Mouse (Mus musculus) hindbrain, embryonic 15.5 days (tissue): Measurements from ENCODE around the gene Pxmp4. TPM values are rescaled to one million over a fixed set of nuclear protein-coding genes. Genes with fewer than 3 reads are reported as not detected.
A peak's percentile ranks its signal among the peaks of the same experiment; 100 is the strongest.

Experiments used
- ATAC-seq: fragments of 200-750 bp; cut with Nextera tagmentation; 2 replicates; pipeline ENCODE4 v1.8.0; 2017; ENCODE audit warnings: low read depth, moderate number of reproducible peaks, moderate TSS enrichment; ENCODE audit not compliant: low FRiP score
- H3K27ac ChIP-seq: fragments of 300-500 bp; sonication (generic); replicated peaks from 2 replicates; pipeline ENCODE4 v1.5.1; 2015; ENCODE audit warnings: mild to moderate bottlenecking, inconsistent platforms
- H3K27me3 ChIP-seq: fragments of 300-500 bp; sonication (generic); 2 replicates; pipeline ENCODE4 v1.6.1; 2015; ENCODE audit warnings: control low read depth, inconsistent platforms
- H3K36me3 ChIP-seq: fragments of 300-500 bp; sonication (generic); 2 replicates; pipeline ENCODE4 v1.6.1; 2015; ENCODE audit warnings: control low read depth, inconsistent platforms
- H3K4me1 ChIP-seq: fragments of 300-500 bp; sonication (generic); replicated peaks from 2 replicates; pipeline ENCODE4 v1.6.1; 2015; ENCODE audit warnings: control low read depth, inconsistent platforms
- H3K4me2 ChIP-seq: fragments of 300-500 bp; sonication (generic); 2 replicates; pipeline ENCODE4 v1.6.1; 2015; ENCODE audit warnings: moderate library complexity, mild to moderate bottlenecking, inconsistent platforms
- H3K4me3 ChIP-seq: fragments of 300-500 bp; sonication (generic); 2 replicates; pipeline ENCODE4 v1.5.1; 2015; ENCODE audit warnings: mild to moderate bottlenecking, inconsistent platforms
- H3K9ac ChIP-seq: fragments of 300-500 bp; sonication (generic); 2 replicates; pipeline ENCODE4 v1.6.1; 2015; ENCODE audit warnings: inconsistent platforms
- H3K9me3 ChIP-seq: fragments of 300-500 bp; sonication (generic); 2 replicates; pipeline ENCODE4 v1.6.1; 2016; ENCODE audit warnings: control low read depth, inconsistent platforms
- WGBS: fragments of 180-500 bp; shearing (Covaris S2); methylation state at CpG from one replicate; pipeline ENCODE4 v1.1.7; 2015; 5-methylcytosine and 5-hydroxymethylcytosine counted together
- polyA plus RNA-seq: library from polyadenylated mRNA; unstranded; fragments of >200 nt; fragmentation: Nextera tagmentation; extraction: Ambion mirVana; gene quantifications from 2 replicates; pipeline ENCODE4 v1.2.1, GENCODE M21; 2015

Pxmp4 gene
- polyA plus RNA-seq, 1 experiment from 2014 or later: 18.6 TPM

DNA sequence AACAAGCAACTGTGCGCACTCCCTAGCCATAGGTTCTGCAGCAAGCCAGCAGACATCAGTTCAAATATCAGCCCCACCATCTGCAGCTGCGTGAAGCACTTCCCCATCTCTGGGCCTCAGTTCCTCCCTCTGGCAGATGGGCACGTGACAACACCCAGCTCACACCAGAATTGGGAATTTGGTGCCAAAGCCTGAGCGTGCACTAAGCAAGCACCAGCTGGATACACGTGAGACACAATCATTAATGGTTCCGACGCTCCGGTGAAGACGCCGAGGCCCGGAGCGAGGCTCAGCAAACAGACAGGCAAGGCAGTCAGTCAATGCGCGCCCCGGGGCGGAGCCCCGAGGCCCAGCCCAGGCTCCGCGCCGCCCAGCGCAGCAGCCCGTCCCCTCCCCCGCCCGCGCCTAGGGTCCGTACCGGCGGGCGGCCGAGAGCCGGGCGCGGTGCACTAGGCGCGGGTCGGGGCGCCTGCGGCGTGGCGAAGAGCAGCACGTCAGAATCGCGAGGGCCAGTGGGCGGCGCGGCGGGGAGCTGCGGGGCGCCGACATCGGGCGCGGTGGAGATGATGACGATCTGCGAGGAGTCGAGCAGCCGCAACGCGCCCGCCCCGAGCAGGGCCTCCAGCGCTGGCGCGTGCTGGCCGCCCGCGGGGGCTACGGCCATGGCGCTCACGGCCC is 34.3 kb downstream of the Pxmp4 start:
- ATAC-seq: peak; percentile 51
- H3K9ac ChIP-seq: peak overlapping the region; percentile 49
- peak overlapping the region; percentile 66 for H3K27ac ChIP-seq
- under 1% methylated on average over 50 of the region's 70 CpGs for WGBS
- H3K36me3 ChIP-seq: no peaks in the 10 kb centered on the region
- H3K27me3 ChIP-seq: no peaks in the 10 kb centered on the region
- peak overlapping the region; percentile 94 for H3K4me2 ChIP-seq
- H3K4me1 ChIP-seq: peaks cover 19% of the 10 kb centered on the region
- peak overlapping the region; percentile 72 for H3K4me3 ChIP-seq
- no peaks in the 10 kb centered on the region for H3K9me3 ChIP-seq

DNA sequence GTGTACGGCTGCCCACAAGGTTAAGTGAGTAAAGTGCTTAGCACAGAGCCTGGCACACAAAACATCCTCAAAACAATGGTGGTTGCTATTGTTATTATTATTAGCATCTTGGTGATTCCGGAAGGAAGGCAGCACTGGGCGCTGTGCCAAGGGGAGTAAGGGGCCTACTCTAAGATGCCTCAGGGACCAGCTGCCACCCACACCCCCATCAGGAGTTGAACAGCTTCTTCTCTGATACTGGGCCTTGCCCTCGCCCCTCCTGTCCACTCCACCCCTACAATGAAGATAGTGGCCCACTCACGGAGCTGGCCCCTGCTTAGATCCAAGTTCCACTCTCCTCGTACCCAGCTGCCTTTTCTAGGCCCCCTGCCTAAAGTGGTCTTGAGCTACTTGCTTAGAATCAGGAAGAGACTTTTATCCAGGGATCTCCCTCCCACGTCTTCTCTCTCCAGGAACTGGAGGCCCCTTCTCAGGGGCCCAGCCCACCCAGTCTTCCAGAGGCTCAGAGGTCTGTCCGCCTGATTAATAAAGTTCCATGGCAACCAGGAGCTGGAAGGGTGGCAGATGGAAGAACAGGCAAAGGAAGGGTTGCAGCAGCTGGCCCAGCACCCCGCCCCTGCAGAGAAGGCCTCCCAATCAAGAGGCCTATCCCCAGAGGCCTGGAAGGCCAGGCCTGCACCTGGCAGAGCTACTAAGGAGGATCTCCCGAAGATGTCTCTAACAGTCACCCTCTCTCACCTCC is 35.0 kb downstream of the Pxmp4 start:
- peak overlapping the region; percentile 66 for H3K27ac ChIP-seq
- ATAC-seq: no peak
- no peaks in the 10 kb centered on the region for H3K27me3 ChIP-seq
- H3K4me2 ChIP-seq: peak overlapping the region; percentile 94
- no peaks in the 10 kb centered on the region for H3K9me3 ChIP-seq
- H3K4me3 ChIP-seq: peak overlapping the region; percentile 72
- 15% methylated on average over 10 of the region's 10 CpGs for WGBS
- H3K9ac ChIP-seq: peak overlapping the region; percentile 49
- peaks cover 19% of the 10 kb centered on the region for H3K4me1 ChIP-seq
- no peaks in the 10 kb centered on the region for H3K36me3 ChIP-seq

DNA sequence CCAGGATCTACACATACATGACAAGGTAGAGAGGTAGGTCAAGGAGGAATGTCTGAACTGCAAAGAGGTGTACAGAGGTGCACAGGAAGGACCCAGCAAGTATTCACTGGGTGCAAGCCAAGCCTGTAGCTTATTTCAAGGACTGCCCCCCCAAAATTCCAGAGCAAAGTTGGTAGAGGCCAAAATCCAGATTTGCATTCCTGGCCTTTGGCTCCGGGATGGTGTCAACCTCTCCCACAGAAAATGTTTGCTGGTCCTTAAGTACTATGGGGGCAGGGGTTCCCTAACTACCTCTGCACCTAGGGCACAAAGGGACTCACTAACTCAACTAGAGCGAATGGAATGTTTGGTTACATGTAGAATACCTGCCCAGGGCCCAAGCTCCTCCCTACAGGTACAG is 35.7 kb downstream of the Pxmp4 start:
- 64% methylated on average over 2 of the region's 2 CpGs for WGBS
- H3K27me3 ChIP-seq: no peaks in the 10 kb centered on the region
- ATAC-seq: no peak
- H3K4me1 ChIP-seq: peaks cover 19% of the 10 kb centered on the region
- H3K4me2 ChIP-seq: peak overlapping the region; percentile 94
- 0 out of 2 replicates have a peak overlapping the region, but pooled peaks have one; percentile 66 for H3K27ac ChIP-seq
- no peaks in the 10 kb centered on the region for H3K9me3 ChIP-seq
- no peaks in the 10 kb centered on the region for H3K36me3 ChIP-seq
- no peak overlapping the region for H3K4me3 ChIP-seq
- H3K9ac ChIP-seq: no peak overlapping the region

DNA sequence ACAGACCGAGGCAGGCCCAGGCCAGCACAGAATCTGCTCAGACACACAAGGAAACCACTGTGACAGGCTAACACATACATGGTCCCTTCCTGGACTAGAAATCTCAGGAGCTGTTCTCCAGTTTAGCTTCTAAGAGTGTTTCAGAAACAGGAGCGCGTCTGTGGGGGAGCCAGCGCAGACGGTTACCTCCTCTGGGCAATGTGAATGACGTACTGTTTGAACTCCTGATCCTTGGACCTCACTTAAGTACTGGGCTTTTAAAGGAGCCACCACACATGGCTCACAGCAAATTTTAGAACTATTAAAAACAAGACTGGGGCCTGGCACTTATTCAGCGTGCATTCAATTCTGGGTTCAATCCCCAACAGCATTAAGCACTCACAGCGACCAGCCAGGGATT is 36.9 kb downstream of the Pxmp4 start:
- 46% methylated on average over 8 of the region's 8 CpGs for WGBS
- Histone ChIP-seq H3K27ac (no peak overlapping the region), H3K4me2 (0 out of 2 replicates have a peak overlapping the region, but pooled peaks have one; percentile 2), H3K27me3 (no peaks in the 10 kb centered on the region), H3K4me1 (peaks cover 19% of the 10 kb centered on the region), H3K36me3 (no peaks in the 10 kb centered on the region), H3K4me3 (no peak overlapping the region), H3K9ac (no peak overlapping the region), H3K9me3 (no peaks in the 10 kb centered on the region)
- no peak for ATAC-seq

DNA sequence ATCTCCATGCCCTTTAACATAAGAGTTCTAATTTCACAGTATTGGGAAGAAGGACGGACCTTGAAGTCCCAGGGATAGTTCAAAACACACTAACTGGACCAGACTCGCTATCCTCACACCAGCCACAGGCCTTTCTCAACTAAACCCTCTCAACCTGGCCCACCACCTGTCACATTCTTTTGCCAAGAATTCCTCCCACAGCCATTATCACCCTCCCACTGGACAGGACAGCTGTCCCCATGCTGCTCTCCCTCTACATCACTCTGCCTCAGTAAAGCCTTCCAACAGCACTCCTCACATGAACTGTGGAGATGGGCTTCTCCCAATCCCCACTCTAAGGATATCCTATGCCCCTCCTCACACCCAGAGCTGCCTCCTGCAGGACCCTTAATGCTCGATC is 37.9 kb downstream of the Pxmp4 start:
- Histone ChIP-seq H3K9me3 (no peaks in the 10 kb centered on the region), H3K36me3 (no peaks in the 10 kb centered on the region), H3K27me3 (no peaks in the 10 kb centered on the region), H3K27ac (no peak overlapping the region), H3K4me3 (no peak overlapping the region), H3K9ac (no peak overlapping the region), H3K4me1 (peaks cover 15% of the 10 kb centered on the region), H3K4me2 (no peak overlapping the region)
- ATAC-seq: no peak
- WGBS: 73% methylated on average over 3 of the region's 3 CpGs

DNA sequence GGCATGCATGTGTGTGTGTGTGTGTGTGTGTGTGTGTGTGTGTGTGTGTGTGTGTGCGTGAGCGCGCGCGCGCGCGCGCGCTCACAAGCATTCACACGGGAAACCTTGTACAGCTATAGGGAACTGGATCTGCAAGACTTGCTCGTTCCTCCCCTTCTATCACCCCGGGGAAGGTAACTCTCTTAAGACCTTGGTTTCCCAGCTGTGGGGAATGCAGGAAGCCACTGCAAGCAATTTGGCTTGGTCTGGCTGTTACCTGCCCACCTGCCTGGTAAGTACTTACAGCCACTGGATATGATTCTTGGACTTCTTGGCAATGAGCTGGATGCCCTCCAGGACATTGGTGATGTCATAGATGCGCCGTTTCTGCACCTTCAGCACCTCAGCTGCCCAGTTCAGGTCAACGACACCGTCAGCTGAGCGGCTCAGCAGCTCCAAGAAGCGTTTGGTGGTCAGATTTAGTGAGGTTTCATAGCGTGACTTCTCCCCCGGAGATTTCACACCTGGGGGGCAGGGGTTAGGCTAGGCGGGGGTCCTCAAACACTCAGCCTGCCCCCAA is 39.8 kb downstream of the Pxmp4 start:
- peaks cover 11% of the 10 kb centered on the region for H3K4me1 ChIP-seq
- WGBS: 91% methylated on average over 21 of the region's 22 CpGs

DNA sequence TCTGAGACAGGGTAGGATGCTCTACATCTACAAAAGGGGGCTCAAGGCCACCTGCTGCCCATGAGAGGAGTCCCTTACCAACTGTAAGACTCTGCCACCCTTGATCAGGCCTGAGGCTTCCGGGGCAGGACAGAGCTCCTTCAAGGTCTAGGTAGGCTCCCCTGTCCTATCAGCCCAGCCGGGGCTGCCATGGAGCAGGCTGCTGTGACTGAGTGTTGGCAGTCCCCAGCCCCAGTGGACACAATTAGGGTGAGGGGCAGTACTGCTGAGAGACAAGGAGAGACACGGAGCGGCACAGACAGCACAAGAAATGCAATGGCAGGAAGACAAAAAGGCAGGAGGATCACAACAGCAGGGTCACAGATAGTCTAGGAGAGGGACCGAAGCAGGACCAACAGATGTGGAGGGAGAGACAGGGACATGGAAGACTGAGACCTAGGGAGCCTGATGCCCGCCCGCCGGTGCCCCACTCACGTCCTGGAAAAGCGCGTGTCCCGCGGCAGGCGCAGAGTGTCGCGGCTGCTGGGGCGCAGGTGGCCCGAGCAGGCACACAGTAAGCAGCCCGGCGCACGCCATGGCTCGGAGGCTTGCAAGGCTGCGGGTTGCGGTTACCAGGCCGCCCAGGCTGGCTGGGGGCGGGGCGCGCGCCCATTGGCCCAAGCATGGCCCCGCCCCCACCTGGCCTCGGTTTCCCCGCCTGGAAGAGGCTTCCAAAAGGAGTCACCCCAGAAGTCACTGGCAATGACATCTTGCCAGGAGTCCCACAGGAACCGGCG is 45.1 kb downstream of the Pxmp4 start, which contains the start of gene Necab3:
TSS of gene Necab3 (minus strand) at position 627 of the 776 bp plus-strand sequence.
- Histone ChIP-seq H3K9me3 (no peaks in the 10 kb centered on the region), H3K27ac (peak within 1 kb of the TSS; percentile 37; the same call in 1 of the 2 replicates), H3K27me3 (no peaks in the 10 kb centered on the region), H3K36me3 (no peaks in the 10 kb centered on the region), H3K4me2 (peak within 1 kb of the TSS; percentile 87), H3K4me1 (peaks cover 32% of the 10 kb centered on the region), H3K9ac (peak within 1 kb of the TSS; percentile 55), H3K4me3 (peak within 1 kb of the TSS; percentile 48)
- WGBS: 3% methylated on average over 33 of the region's 34 CpGs
- peak; percentile 81 for ATAC-seq

More for the DNA sequence above, 39.8 kb downstream of the Pxmp4 start:
- H3K4me2 ChIP-seq: no peak overlapping the region
- H3K9ac ChIP-seq: no peak overlapping the region
- no peaks in the 10 kb centered on the region for H3K9me3 ChIP-seq
- ATAC-seq: no peak
- H3K4me3 ChIP-seq: no peak overlapping the region
- no peaks in the 10 kb centered on the region for H3K36me3 ChIP-seq
- H3K27me3 ChIP-seq: no peaks in the 10 kb centered on the region
- no peak overlapping the region for H3K27ac ChIP-seq

DNA sequence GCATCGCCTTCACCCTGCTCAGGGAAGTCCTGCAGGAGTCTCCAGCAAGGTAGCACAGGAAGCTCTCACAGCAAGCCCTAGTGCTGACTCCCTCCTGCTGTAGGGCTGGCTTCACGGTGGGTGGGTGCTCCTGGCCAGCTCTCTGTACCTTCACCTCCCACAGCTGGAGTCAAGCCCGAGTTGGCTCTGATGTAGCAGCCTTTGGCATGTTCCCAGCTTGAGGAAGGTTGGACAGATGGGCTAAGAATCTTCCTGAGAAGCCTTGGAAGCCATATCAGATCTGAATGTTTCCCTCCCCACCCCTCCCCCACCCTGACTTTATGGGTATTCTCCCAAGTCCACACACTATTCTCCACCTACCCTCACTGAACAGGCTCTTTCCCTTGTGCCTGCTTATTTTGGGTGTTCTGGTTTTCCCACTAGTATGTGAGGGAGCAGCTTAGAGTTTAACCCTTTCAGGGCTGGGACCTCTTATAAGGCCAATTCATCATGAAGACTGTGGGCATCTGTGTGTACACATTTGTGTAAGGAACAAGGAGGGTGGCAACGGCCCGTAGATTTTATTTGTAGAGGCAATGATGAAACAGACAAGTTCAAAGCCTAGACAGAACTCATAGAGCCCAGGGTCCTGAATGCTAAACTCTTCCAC is 46.2 kb downstream of the Pxmp4 start:
- WGBS: 59% methylated on average over 5 of the region's 5 CpGs
- H3K9me3 ChIP-seq: no peaks in the 10 kb centered on the region
- H3K27me3 ChIP-seq: no peaks in the 10 kb centered on the region
- H3K36me3 ChIP-seq: no peaks in the 10 kb centered on the region
- H3K4me3 ChIP-seq: 0 out of 2 replicates have a peak overlapping the region, but pooled peaks have one; percentile 48
- no peak for ATAC-seq
- H3K27ac ChIP-seq: 0 out of 2 replicates have a peak overlapping the region, but pooled peaks have one; percentile 43
- no peak overlapping the region for H3K9ac ChIP-seq
- H3K4me2 ChIP-seq: peak overlapping the region; percentile 87
- H3K4me1 ChIP-seq: peaks cover 39% of the 10 kb centered on the region

DNA sequence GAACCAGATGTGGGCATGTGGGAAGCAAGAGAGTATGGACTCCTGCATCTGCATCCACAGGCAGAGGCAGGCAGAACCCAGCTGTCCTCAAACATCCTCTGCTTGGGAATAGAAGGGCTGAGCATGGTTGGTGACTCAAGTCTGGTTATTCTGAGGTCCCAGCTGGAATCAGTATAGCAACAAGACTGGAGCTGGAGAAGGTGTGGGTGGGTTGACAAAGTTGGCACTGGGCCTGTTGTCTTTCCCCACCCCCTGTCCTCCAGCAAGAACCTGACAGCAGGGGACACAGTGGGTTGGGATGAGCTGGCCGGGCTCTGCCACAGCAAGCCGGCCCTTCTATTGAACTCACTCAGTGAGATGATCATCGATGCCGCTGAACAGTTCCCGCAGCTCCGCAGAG is 48.3 kb downstream of the Pxmp4 start:
- Histone ChIP-seq H3K36me3 (no peaks in the 10 kb centered on the region), H3K9ac (no peak overlapping the region), H3K4me2 (no peak overlapping the region), H3K27ac (no peak overlapping the region), H3K9me3 (no peaks in the 10 kb centered on the region), H3K4me1 (peaks cover 49% of the 10 kb centered on the region), H3K27me3 (peaks cover 9% of the 10 kb centered on the region), H3K4me3 (no peak overlapping the region)
- WGBS: 63% methylated on average over 6 of the region's 6 CpGs
- ATAC-seq: no peak

DNA sequence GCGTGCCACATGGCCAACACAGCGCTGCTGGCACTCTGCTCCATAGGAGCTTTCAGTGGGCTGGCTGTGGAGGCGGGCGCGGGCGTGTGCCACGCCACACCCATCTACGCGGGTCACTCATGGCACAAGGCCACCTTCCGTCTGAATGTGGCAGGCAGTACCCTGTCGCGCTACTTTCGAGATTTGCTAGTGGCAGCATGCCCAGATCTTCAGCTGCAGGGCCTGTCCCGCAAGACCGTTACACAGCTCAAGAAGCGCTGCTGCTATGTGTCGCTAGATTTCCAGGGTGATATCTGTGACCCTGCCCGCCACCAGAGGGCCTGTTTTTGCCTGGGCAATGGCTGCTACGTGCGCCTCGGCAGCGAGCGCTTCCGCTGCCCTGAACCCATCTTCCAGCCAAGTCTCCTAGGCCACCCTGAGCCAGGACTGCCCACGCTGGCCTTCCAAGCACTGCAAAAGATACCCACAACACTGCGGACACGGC is 51.0 kb downstream of the Pxmp4 start:
- Histone ChIP-seq H3K4me3 (no peak overlapping the region), H3K9me3 (no peaks in the 10 kb centered on the region), H3K27ac (peak overlapping the region; percentile 49), H3K36me3 (no peaks in the 10 kb centered on the region), H3K9ac (no peak overlapping the region), H3K27me3 (peaks cover 10% of the 10 kb centered on the region), H3K4me2 (peak overlapping the region; percentile 36), H3K4me1 (peaks cover 47% of the 10 kb centered on the region)
- WGBS: 23% methylated on average over 27 of the region's 27 CpGs
- ATAC-seq: peak; percentile 77

DNA sequence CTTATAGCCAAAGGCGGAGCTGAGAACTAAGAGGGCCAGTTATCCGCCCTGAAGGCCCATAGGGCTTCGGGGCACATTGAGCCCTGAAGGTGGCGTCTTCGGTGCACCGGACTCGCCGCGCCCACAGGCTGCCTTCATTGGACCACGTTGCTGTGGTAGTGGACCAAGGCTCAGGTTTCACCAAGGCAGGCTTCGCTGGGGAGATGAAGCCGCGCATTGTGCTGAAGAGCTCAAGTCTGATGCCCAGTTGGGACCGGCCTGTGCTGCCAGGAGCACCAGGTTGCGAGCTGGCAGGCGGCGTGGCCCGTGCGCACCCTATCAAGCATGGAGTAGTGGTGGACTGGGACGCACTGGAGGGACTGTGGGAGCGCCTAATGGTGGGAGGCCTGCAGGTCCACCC is 51.6 kb downstream of the Pxmp4 start:
- 0 out of 2 replicates have a peak, but pooled peaks have one; percentile 3 for ATAC-seq

More for the DNA sequence above, 51.6 kb downstream of the Pxmp4 start:
- Histone ChIP-seq H3K36me3 (no peaks in the 10 kb centered on the region), H3K27ac (0 out of 2 replicates have a peak overlapping the region, but pooled peaks have one; percentile 49), H3K9me3 (no peaks in the 10 kb centered on the region), H3K4me1 (peaks cover 41% of the 10 kb centered on the region), H3K4me3 (no peak overlapping the region), H3K4me2 (peak overlapping the region; percentile 36), H3K27me3 (peaks cover 10% of the 10 kb centered on the region), H3K9ac (no peak overlapping the region)
- 42% methylated on average over 21 of the region's 21 CpGs for WGBS
